Mouse (Mus musculus) hindbrain, embryonic 12.5 days (tissue): Measurements from ENCODE around the gene Pcbd1. TPM values are rescaled to one million over a fixed set of nuclear protein-coding genes. Genes with fewer than 3 reads are reported as not detected.

Experiments
- ATAC-seq: fragments of 200-750 bp; cut with Nextera tagmentation; 2 replicates; pipeline ENCODE4 v1.8.0; 2017; ENCODE audit warnings: moderate TSS enrichment; ENCODE audit not compliant: low FRiP score
- H3K27ac ChIP-seq: fragments of 300-500 bp; sonication (generic); 2 replicates; pipeline ENCODE4 v1.5.1; 2016; ENCODE audit warnings: mild to moderate bottlenecking
- H3K27me3 ChIP-seq: fragments of 300-500 bp; sonication (generic); 2 replicates; pipeline ENCODE4 v1.6.1; 2016; ENCODE audit warnings: mild to moderate bottlenecking
- H3K36me3 ChIP-seq: fragments of 300-500 bp; sonication (generic); 2 replicates; pipeline ENCODE4 v1.6.1; 2016; ENCODE audit warnings: mild to moderate bottlenecking
- H3K4me1 ChIP-seq: fragments of 300-500 bp; sonication (generic); 2 replicates; pipeline ENCODE4 v1.6.1; 2016
- H3K4me2 ChIP-seq: fragments of 300-500 bp; sonication (generic); replicated peaks from 2 replicates; pipeline ENCODE4 v1.6.1; 2016; ENCODE audit warnings: mild to moderate bottlenecking
- H3K4me3 ChIP-seq: fragments of 300-500 bp; sonication (generic); 2 replicates; pipeline ENCODE4 v1.5.1; 2016; ENCODE audit warnings: mild to moderate bottlenecking
- H3K9ac ChIP-seq: fragments of 300-500 bp; sonication (generic); 2 replicates; pipeline ENCODE4 v1.6.1; 2016; ENCODE audit warnings: mild to moderate bottlenecking, moderate library complexity
- H3K9me3 ChIP-seq: fragments of 300-500 bp; sonication (generic); replicated peaks from 2 replicates; pipeline ENCODE4 v1.6.1; 2016; ENCODE audit warnings: mild to moderate bottlenecking
- WGBS: fragments of 180-500 bp; shearing (Covaris S2); methylation state at CpG from one replicate; pipeline ENCODE4 v1.1.7; 2016; 5-methylcytosine and 5-hydroxymethylcytosine counted together
- polyA plus RNA-seq: library from polyadenylated mRNA; unstranded; fragments of >200 nt; fragmentation: Nextera tagmentation; extraction: Ambion mirVana; gene quantifications from 2 replicates; pipeline ENCODE4 v1.2.1, GENCODE M21; 2016

Gene Pcbd1
- polyA plus RNA-seq, result 20.7 and 26.2 TPM in 2 replicates

DNA sequence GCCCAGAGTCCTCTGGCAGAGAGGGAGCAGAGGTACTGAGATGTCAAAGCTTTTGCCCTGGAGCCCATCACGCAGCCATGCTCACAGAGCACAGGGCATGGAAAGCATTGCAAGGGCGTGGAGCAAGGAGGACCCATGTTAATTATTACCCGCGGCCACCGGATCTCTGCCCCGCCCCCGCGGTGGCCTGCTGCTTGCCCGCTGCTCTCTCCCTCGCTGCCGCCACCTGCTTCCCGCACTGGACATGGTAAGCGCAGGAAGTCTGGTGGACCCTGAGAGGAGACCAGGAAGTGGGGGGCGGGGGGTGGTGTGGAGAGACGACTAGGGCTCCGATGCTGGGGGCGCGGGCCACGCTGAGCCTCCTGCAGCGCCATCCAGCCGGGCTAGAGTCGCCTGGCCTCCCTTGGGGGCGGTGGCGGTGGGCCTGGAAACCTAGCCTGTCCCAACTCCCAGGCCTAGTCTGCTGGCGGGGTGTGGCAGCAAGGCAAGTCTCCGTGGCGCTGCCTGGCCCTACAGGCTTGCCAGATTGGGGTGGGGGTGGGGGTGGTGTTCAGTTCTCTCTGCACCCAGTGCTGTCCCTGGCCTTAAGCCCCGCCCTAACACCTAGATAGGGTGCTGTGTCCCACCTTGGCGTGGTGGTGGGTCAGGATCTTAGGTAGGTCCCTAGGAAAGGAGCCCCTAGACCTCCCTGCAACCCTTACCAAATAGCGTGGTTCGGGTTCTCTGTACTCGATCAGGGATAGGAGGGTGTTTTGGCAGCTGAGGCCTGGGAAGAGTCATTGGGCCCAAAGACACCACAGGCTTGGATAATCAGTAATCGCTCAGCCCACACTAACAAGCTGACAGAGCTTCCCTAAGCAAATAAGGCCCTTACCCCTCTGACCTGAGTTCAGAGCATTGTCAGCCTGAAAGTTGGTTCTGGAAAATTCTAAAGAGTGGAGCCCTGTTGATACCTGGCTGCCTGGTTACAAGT is at the start of gene Pcbd1:
Gene Pcbd1 (plus strand): TSS at position 162 of the 973 bp plus-strand sequence.
- peaks cover 17% of the 10 kb centered on the region for H3K4me1 ChIP-seq
- no peaks in the 10 kb centered on the region for H3K27me3 ChIP-seq
- H3K9ac ChIP-seq, result peak within 1 kb of the TSS; percentile 69
- peak within 1 kb of the TSS; percentile 52 for H3K27ac ChIP-seq
- peak; percentile 62 for ATAC-seq
- no peaks in the 10 kb centered on the region for H3K9me3 ChIP-seq
- no peaks in the 10 kb centered on the region for H3K36me3 ChIP-seq
- H3K4me3 ChIP-seq, result peak within 1 kb of the TSS; percentile 33
- WGBS, result 9% methylated on average over 31 of the region's 33 CpGs
- peak within 1 kb of the TSS; percentile 77 for H3K4me2 ChIP-seq

DNA sequence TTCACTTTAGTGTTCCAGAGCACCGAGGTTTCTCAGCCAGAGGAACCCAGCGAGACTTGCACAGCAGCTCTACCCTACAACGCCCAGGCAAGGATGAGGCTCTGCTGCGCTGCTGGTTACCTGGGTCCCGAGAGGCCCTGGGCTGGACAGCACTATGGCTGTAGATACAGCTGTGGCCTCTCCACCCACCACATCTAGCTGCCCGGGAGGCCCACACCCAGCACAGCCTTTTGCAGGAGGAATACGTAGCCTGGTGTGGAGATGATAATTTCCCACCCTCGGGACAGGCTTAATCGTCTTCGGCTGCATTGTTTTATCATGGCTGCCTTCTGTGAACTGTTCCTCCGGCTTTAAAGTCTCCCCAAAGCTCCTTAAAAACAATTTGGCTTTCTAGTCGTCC is 49.5 kb upstream of the Pcbd1 start:
- Histone ChIP-seq H3K27me3 (no peaks in the 10 kb centered on the region; the same call in none of the 2 replicates), H3K4me1 (no peaks in the 10 kb centered on the region), H3K9me3 (no peaks in the 10 kb centered on the region), H3K4me3 (no peak overlapping the region), H3K9ac (no peak overlapping the region), H3K36me3 (no peaks in the 10 kb centered on the region), H3K27ac (no peak overlapping the region), H3K4me2 (no peak overlapping the region)
- 62% methylated on average over 12 of the region's 12 CpGs for WGBS
- no peak for ATAC-seq

- Histone ChIP-seq H3K4me3 (no peak overlapping the region), H3K4me2 (no peak overlapping the region), H3K27ac (no peak overlapping the region), H3K27me3 (no peaks in the 10 kb centered on the region; the same call in 1 of the 2 replicates), H3K4me1 (0 out of 2 replicates have a peak, but pooled peaks cover 5% of the 10 kb centered on the region), H3K9ac (no peak overlapping the region), H3K36me3 (no peaks in the 10 kb centered on the region), H3K9me3 (no peaks in the 10 kb centered on the region)
- ATAC-seq, result no peak
- 17% methylated on average over 8 of the region's 8 CpGs for WGBS
Measured at GRCm38 (mm10) chr10:61045081-61045480, 44.0 kb upstream of the Pcbd1 start.

- no peak for ATAC-seq
- H3K36me3 ChIP-seq, result no peaks in the 10 kb centered on the region
- H3K9me3 ChIP-seq, result 0 out of 2 replicates have a peak, but pooled peaks cover 4% of the 10 kb centered on the region
- no peak overlapping the region for H3K9ac ChIP-seq
- 59% methylated on average over 14 of the region's 14 CpGs for WGBS
- no peak overlapping the region for H3K4me2 ChIP-seq
- no peak overlapping the region for H3K4me3 ChIP-seq
- no peak overlapping the region for H3K27ac ChIP-seq
- H3K4me1 ChIP-seq, result no peaks in the 10 kb centered on the region
- peaks cover 25% of the 10 kb centered on the region; the same call in 1 of the 2 replicates for H3K27me3 ChIP-seq
Measured at GRCm38 (mm10) chr10:61051993-61052613, 37.0 kb upstream of the Pcbd1 start.

- Histone ChIP-seq H3K27me3 (peaks cover 19% of the 10 kb centered on the region; the same call in 1 of the 2 replicates), H3K4me1 (peaks cover 7% of the 10 kb centered on the region; the same call in 1 of the 2 replicates), H3K9me3 (0 out of 2 replicates have a peak, but pooled peaks cover 4% of the 10 kb centered on the region), H3K36me3 (no peaks in the 10 kb centered on the region), H3K4me3 (no peak overlapping the region), H3K9ac (no peak overlapping the region), H3K4me2 (no peak overlapping the region), H3K27ac (no peak overlapping the region)
- no peak for ATAC-seq
- WGBS, result 95% methylated on average over 7 of the region's 7 CpGs
Measured at GRCm38 (mm10) chr10:61056661-61057060, 32.5 kb upstream of the Pcbd1 start.

- Histone ChIP-seq H3K27me3 (peaks cover 4% of the 10 kb centered on the region; the same call in 1 of the 2 replicates), H3K4me1 (peaks cover 7% of the 10 kb centered on the region; the same call in 1 of the 2 replicates), H3K27ac (no peak overlapping the region), H3K9ac (no peak overlapping the region), H3K9me3 (0 out of 2 replicates have a peak, but pooled peaks cover 4% of the 10 kb centered on the region), H3K36me3 (no peaks in the 10 kb centered on the region), H3K4me3 (no peak overlapping the region), H3K4me2 (no peak overlapping the region)
- WGBS, result no CpG with 5 or more reads among the region's 1 CpGs
- ATAC-seq, result no peak
Measured at GRCm38 (mm10) chr10:61059101-61059500, 30.0 kb upstream of the Pcbd1 start.

- Histone ChIP-seq H3K4me2 (no peak overlapping the region), H3K27ac (no peak overlapping the region), H3K27me3 (peaks cover 1% of the 10 kb centered on the region; the same call in 1 of the 2 replicates), H3K4me3 (no peak overlapping the region), H3K4me1 (peaks cover 7% of the 10 kb centered on the region; the same call in 1 of the 2 replicates), H3K36me3 (no peaks in the 10 kb centered on the region), H3K9ac (no peak overlapping the region), H3K9me3 (0 out of 2 replicates have a peak, but pooled peaks cover 4% of the 10 kb centered on the region)
- no peak for ATAC-seq
- WGBS, result 34% methylated on average over 6 of the region's 6 CpGs
Measured at GRCm38 (mm10) chr10:61059543-61060110, 29.5 kb upstream of the Pcbd1 start.

DNA sequence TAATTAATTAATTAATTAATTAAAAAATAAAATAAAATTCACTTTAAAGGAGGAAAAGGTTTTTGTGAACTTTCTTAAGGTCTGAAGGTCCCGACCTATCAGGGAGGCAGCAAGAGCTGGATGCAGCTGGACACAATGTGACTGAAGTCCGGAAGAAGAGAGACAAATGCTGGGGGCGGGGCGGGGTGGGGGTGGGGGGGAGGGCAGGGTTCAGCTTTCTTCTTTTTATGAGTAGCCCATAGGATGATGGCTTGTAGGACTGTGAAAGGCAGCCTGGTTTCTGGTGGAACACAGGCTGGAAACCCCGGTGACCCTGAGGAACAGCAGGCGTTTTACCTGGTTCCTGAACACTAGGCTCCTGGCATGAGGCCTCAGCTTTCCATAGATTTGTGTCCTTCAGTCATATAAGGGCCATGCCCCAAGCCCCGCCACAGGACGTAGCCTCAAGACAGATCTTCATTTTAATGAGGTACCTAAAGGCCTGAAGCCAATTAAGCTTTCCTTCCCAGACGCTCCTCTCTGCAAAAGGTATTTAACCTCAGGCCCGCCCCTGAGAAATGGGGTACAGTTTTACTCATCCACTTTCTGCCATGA is 25.8 kb upstream of the Pcbd1 start:
- H3K4me1 ChIP-seq, result peaks cover 19% of the 10 kb centered on the region; the same call in 1 of the 2 replicates
- no peak overlapping the region for H3K4me2 ChIP-seq
- no peak overlapping the region for H3K9ac ChIP-seq
- H3K27me3 ChIP-seq, result peaks cover 4% of the 10 kb centered on the region; the same call in 1 of the 2 replicates
- 69% methylated on average over 10 of the region's 10 CpGs for WGBS
- no peaks in the 10 kb centered on the region for H3K36me3 ChIP-seq
- no peak overlapping the region for H3K27ac ChIP-seq
- ATAC-seq, result no peak
- no peaks in the 10 kb centered on the region for H3K9me3 ChIP-seq
- no peak overlapping the region for H3K4me3 ChIP-seq

DNA sequence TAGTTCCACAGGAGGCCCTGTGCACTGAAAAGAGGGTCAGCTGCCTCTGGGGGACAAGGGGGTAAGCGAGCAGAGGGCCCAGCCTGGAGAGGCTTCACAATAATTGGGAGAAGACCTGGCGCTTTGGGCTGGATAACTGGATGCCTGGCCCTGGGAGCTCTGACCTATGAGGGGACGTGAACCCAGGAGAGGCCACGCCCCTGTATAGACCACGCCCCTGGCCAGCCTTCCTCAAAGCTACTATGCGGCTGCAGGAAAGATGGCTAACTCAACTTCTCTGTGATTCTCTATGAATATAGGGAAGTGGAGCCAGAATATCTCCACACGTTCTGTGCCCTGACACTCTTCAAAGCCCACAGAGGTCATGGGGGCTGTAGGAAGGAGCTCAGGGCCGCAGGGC is 24.5 kb upstream of the Pcbd1 start:
- Histone ChIP-seq H3K4me1 (peaks cover 27% of the 10 kb centered on the region), H3K9me3 (no peaks in the 10 kb centered on the region), H3K36me3 (no peaks in the 10 kb centered on the region), H3K27ac (no peak overlapping the region), H3K9ac (no peak overlapping the region), H3K4me3 (no peak overlapping the region), H3K4me2 (no peak overlapping the region; the same call in 1 of the 2 replicates), H3K27me3 (peaks cover 4% of the 10 kb centered on the region; the same call in 1 of the 2 replicates)
- no peak for ATAC-seq
- WGBS, result 7% methylated on average over 8 of the region's 8 CpGs

DNA sequence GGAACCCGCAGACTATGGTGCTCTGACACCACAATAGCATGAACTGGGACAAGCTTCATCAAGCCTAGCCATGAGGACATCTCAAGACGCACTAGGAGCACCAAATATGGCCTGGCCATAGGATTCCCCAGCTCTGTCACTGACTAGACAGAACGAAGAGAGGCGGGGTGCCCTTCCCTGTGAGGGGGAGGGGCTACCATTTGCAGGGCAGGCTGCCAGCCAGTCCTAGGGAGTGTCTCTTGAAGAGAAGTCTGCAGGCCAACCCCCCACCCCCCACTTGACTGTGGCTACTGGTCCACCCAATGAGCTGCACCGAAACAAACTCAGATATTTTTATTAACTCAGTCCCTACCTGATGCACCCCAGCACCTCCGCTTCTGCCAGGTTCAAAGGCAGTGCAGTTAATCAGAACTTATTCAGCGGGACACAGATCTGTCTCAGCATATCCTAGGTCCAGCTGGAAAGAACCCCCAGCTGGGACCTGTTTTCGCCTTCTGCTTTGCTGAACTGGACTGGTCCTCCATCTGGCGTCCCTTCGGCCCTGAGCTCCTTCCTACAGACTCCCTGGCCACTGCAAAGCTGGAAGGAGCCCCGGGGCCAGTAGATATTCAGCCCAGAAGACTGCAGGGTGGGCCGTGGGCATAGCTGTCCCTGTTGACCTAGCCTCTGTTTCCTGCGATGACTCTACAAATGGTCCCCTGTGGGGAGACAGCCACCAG is 23.7 kb upstream of the Pcbd1 start:
- Histone ChIP-seq H3K9me3 (no peaks in the 10 kb centered on the region), H3K36me3 (no peaks in the 10 kb centered on the region), H3K4me3 (no peak overlapping the region), H3K4me2 (no peak overlapping the region), H3K4me1 (peaks cover 24% of the 10 kb centered on the region), H3K27me3 (peaks cover 4% of the 10 kb centered on the region; the same call in 1 of the 2 replicates), H3K9ac (no peak overlapping the region), H3K27ac (no peak overlapping the region)
- 55% methylated on average over 13 of the region's 13 CpGs for WGBS
- ATAC-seq, result 0 out of 2 replicates have a peak, but pooled peaks have one; percentile 14
